Mouse (Mus musculus): ENCODE measurements at regions not wholly inside any gene's neighbourhood (a gene's known extent, or its start where the extent isn't known, plus 50 kb on each side); places are given as distances from the start of the nearest gene placed in this dataset.

- TF ChIP-seq POLR2A (IDR thresholded peaks at IDR 0.05; ENCODE audit: low read depth, low read length) (no peak), CTCF (conservative IDR thresholded peaks at IDR 0.05; ENCODE audit: insufficient read depth, insufficient read length, low read depth, low read length) (no peak)
Observed at GRCm38 (mm10) chr7:113069336-113069924, 115.7 kb downstream of the Rassf10 start.

Data from kidney, adult 2 months (tissue).